Mouse (Mus musculus): ENCODE data around the gene Tbrg1. TPM values are rescaled to one million over a fixed set of nuclear protein-coding genes. Genes with fewer than 3 reads are reported as not detected.

Gene Tbrg1
- polyA plus RNA-seq, 1 experiment from 2014 or later: 162 TPM

GRCm38 (mm10) chr9:37625129-37625528, 32.0 kb downstream of the Tbrg1 start:
- no peak overlapping the region for H3K4me2 ChIP-seq (ENCODE audit: low read depth, low read length)
- H3K36me3 ChIP-seq (ENCODE audit: control insufficient read depth, insufficient read depth, low read length): no peaks in the 10 kb centered on the region
- ATAC-seq (ENCODE audit: insufficient read depth, low FRiP score): no peak
- no peaks in the 10 kb centered on the region for H3K27me3 ChIP-seq (ENCODE audit: control insufficient read depth, insufficient read depth, low read length)
- H3K4me1 ChIP-seq (ENCODE audit: control insufficient read depth, insufficient read depth, low read length): 0 out of 2 replicates have a peak, but pooled peaks cover 2% of the 10 kb centered on the region
- H3K9me3 ChIP-seq (replicated peaks; ENCODE audit: control insufficient read depth, low read length): no peaks in the 10 kb centered on the region
- no peak overlapping the region for H3K27ac ChIP-seq (ENCODE audit: low read length)
- no peak overlapping the region for H3K9ac ChIP-seq (ENCODE audit: low read length)
- 80% methylated on average over 3 of the region's 3 CpGs for WGBS
- H3K4me3 ChIP-seq (replicated peaks; ENCODE audit: low read length): no peak overlapping the region

DNA sequence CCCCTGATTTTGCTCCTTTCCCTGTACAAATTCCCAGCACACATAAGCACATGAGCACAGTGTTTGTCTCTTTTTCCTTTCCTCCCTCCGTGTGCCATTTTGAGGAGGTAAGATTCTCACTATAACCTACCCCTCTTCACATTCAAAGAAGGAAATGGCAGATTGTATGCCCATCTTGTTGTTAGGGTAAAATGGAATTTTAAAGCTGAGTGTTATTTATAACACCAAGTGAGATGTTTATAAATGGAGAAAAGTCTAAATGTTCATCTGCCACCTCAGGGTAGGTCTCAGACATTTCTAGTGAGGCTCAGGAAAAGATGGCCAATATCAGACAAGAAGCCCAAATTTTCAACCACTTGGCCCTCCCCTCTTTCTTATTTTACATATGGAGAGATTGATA, 32.6 kb downstream of the Tbrg1 start:
- Histone ChIP-seq H3K27me3 (ENCODE audit: control insufficient read depth, insufficient read depth, low read length) (no peaks in the 10 kb centered on the region), H3K36me3 (ENCODE audit: control insufficient read depth, insufficient read depth, low read length) (no peaks in the 10 kb centered on the region), H3K4me3 (replicated peaks; ENCODE audit: low read length) (no peak overlapping the region), H3K27ac (ENCODE audit: low read length) (no peak overlapping the region), H3K9me3 (replicated peaks; ENCODE audit: control insufficient read depth, low read length) (no peaks in the 10 kb centered on the region), H3K9ac (ENCODE audit: low read length) (no peak overlapping the region), H3K4me1 (ENCODE audit: control insufficient read depth, insufficient read depth, low read length) (0 out of 2 replicates have a peak, but pooled peaks cover 2% of the 10 kb centered on the region), H3K4me2 (ENCODE audit: low read depth, low read length) (no peak overlapping the region)
- 73% methylated on average over 1 of the region's 1 CpGs for WGBS
- ATAC-seq (ENCODE audit: insufficient read depth, low FRiP score): no peak

DNA sequence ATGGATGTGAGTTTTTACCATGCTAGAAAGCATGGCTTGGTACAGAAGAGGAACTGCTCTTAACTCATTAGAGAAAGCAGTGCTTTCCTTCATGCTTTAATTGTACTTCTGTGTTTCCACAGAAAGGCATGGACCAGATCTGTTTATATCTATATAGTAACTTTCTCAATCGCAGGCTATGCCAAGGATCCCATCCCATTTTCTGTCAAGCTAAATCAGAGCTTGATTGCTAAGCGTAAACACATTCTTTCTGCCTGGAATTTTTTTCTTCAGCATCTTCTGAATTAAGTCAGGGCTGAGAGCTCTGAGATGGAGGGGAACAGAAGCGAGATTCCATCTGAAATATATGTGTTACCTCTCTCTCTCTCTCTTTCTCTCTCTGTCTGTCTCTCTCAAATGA, 33.1 kb downstream of the Tbrg1 start:
- Histone ChIP-seq H3K9me3 (replicated peaks; ENCODE audit: control insufficient read depth, low read length) (no peaks in the 10 kb centered on the region), H3K4me1 (ENCODE audit: control insufficient read depth, insufficient read depth, low read length) (0 out of 2 replicates have a peak, but pooled peaks cover 2% of the 10 kb centered on the region), H3K4me3 (replicated peaks; ENCODE audit: low read length) (no peak overlapping the region), H3K9ac (ENCODE audit: low read length) (no peak overlapping the region), H3K4me2 (ENCODE audit: low read depth, low read length) (no peak overlapping the region), H3K27ac (ENCODE audit: low read length) (no peak overlapping the region), H3K36me3 (ENCODE audit: control insufficient read depth, insufficient read depth, low read length) (no peaks in the 10 kb centered on the region), H3K27me3 (ENCODE audit: control insufficient read depth, insufficient read depth, low read length) (no peaks in the 10 kb centered on the region)
- WGBS: 71% methylated on average over 3 of the region's 3 CpGs
- ATAC-seq (ENCODE audit: insufficient read depth, low FRiP score): no peak

GRCm38 (mm10) chr9:37621290-37621689, 35.8 kb downstream of the Tbrg1 start:
- H3K4me1 ChIP-seq (ENCODE audit: control insufficient read depth, insufficient read depth, low read length): 0 out of 2 replicates have a peak, but pooled peaks cover 2% of the 10 kb centered on the region
- H3K27me3 ChIP-seq (ENCODE audit: control insufficient read depth, insufficient read depth, low read length): no peaks in the 10 kb centered on the region
- WGBS: 82% methylated on average over 6 of the region's 6 CpGs
- no peak for ATAC-seq (ENCODE audit: insufficient read depth, low FRiP score)
- no peak overlapping the region for H3K27ac ChIP-seq (ENCODE audit: low read length)
- H3K4me2 ChIP-seq (ENCODE audit: low read depth, low read length): no peak overlapping the region
- H3K36me3 ChIP-seq (ENCODE audit: control insufficient read depth, insufficient read depth, low read length): no peaks in the 10 kb centered on the region
- no peak overlapping the region for H3K9ac ChIP-seq (ENCODE audit: low read length)
- no peaks in the 10 kb centered on the region for H3K9me3 ChIP-seq (replicated peaks; ENCODE audit: control insufficient read depth, low read length)
- no peak overlapping the region for H3K4me3 ChIP-seq (replicated peaks; ENCODE audit: low read length)

DNA sequence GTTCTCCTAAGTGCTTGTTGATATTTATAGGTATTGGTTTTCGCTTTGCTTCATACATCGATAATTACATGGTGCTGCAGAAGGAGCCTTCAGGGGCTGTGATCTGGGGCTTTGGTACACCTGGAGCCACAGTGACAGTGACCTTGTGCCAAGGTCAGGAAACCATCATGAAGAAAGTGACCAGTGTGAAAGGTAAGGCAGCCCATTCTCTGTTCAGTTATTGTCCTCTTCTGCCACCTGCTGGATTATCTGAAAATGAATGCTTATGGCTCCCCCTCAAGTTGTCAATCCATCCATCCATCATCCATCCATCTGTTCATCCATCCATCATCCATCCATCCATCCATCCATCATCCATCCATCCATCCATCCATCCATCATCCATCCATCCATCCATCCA, 40.3 kb downstream of the Tbrg1 start:
- H3K36me3 ChIP-seq (ENCODE audit: control insufficient read depth, insufficient read depth, low read length): no peaks in the 10 kb centered on the region
- no peak for ATAC-seq (ENCODE audit: insufficient read depth, low FRiP score)
- WGBS: 47% methylated on average over 2 of the region's 2 CpGs
- H3K27me3 ChIP-seq (ENCODE audit: control insufficient read depth, insufficient read depth, low read length): no peaks in the 10 kb centered on the region
- H3K4me1 ChIP-seq (ENCODE audit: control insufficient read depth, insufficient read depth, low read length): peaks cover 9% of the 10 kb centered on the region
- no peak overlapping the region for H3K27ac ChIP-seq (ENCODE audit: low read length)
- H3K9ac ChIP-seq (ENCODE audit: low read length): no peak overlapping the region
- H3K9me3 ChIP-seq (replicated peaks; ENCODE audit: control insufficient read depth, low read length): no peaks in the 10 kb centered on the region
- H3K4me2 ChIP-seq (ENCODE audit: low read depth, low read length): no peak overlapping the region
- H3K4me3 ChIP-seq (replicated peaks; ENCODE audit: low read length): no peak overlapping the region

DNA sequence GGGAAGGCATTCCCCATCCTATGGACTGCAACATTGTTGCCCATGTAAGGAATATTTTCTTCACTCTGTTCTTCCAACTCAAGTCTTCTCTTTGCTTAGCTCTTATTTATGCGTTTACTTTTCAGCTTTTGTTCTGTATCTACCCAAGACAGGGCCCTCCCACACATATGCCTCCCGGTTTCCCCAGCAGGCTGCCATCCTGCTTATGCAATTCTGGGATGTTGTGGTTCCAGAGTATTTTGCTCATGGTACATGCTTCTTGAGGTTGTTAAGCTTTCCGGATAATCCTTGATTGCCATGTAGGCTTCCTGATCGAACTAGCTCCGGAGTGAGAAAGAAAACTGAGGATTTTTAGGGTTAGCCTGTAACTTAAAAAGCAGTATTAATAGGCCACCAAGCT, 41.9 kb downstream of the Tbrg1 start:
- 76% methylated on average over 5 of the region's 5 CpGs for WGBS
- no peaks in the 10 kb centered on the region for H3K36me3 ChIP-seq (ENCODE audit: control insufficient read depth, insufficient read depth, low read length)
- no peak overlapping the region for H3K4me3 ChIP-seq (replicated peaks; ENCODE audit: low read length)
- no peak overlapping the region for H3K4me2 ChIP-seq (ENCODE audit: low read depth, low read length)
- ATAC-seq (ENCODE audit: insufficient read depth, low FRiP score): no peak
- no peak overlapping the region for H3K27ac ChIP-seq (ENCODE audit: low read length)
- H3K27me3 ChIP-seq (ENCODE audit: control insufficient read depth, insufficient read depth, low read length): no peaks in the 10 kb centered on the region
- no peaks in the 10 kb centered on the region for H3K9me3 ChIP-seq (replicated peaks; ENCODE audit: control insufficient read depth, low read length)
- H3K9ac ChIP-seq (ENCODE audit: low read length): no peak overlapping the region
- H3K4me1 ChIP-seq (ENCODE audit: control insufficient read depth, insufficient read depth, low read length): peaks cover 9% of the 10 kb centered on the region

DNA sequence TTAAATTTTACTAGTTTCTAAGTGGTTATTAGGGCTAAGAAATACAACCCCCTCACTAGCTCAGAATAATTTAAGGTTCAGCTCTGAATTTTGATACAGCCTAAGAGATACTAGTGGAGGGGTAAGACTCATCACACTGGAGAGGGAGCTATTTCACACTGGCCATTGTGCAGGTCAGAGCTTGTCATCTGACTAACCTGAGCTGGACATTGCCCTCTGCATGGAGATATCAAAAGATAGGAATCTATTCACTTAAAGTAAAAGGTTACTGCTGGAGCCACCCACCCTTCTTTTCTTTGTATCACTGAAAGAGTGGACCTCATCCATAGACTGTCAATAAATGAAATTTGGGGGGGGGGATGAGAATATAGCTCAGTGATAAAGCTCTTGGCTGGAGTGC, 42.8 kb downstream of the Tbrg1 start:
- H3K27me3 ChIP-seq (ENCODE audit: control insufficient read depth, insufficient read depth, low read length): no peaks in the 10 kb centered on the region
- H3K27ac ChIP-seq (ENCODE audit: low read length): no peak overlapping the region
- H3K4me2 ChIP-seq (ENCODE audit: low read depth, low read length): peak overlapping the region; percentile 59
- no peaks in the 10 kb centered on the region for H3K9me3 ChIP-seq (replicated peaks; ENCODE audit: control insufficient read depth, low read length)
- H3K4me3 ChIP-seq (replicated peaks; ENCODE audit: low read length): peak overlapping the region; percentile 76; the same call in 1 of the 2 replicates
- H3K9ac ChIP-seq (ENCODE audit: low read length): peak overlapping the region; percentile 72; the same call in 1 of the 2 replicates
- no peaks in the 10 kb centered on the region for H3K36me3 ChIP-seq (ENCODE audit: control insufficient read depth, insufficient read depth, low read length)
- 0 out of 2 replicates have a peak, but pooled peaks have one; percentile 8 for ATAC-seq (ENCODE audit: insufficient read depth, low FRiP score)
- peaks cover 9% of the 10 kb centered on the region for H3K4me1 ChIP-seq (ENCODE audit: control insufficient read depth, insufficient read depth, low read length)

DNA sequence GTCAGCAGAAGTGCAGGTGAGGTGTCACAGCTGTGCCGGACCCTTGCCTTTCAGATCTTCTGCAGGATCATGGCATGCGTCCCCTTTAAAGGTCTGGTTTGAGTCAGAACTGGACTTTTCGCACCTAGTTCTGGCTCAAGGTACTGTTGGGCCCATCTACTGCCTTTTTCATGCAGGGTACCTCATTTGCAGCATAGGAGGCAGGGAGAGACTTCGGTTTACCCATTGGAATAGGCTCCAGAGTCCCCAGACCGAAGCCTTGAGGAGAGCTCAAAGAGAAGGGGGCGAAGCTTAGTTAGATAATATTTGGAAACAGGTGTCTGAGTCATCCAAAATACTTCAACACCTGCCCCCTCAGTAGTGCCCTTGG, 43.2 kb downstream of the Tbrg1 start:
- ATAC-seq (ENCODE audit: insufficient read depth, low FRiP score): no peak; the same call in 1 of the 2 replicates
- Histone ChIP-seq H3K27ac (ENCODE audit: low read length) (peak overlapping the region; percentile 59), H3K27me3 (ENCODE audit: control insufficient read depth, insufficient read depth, low read length) (no peaks in the 10 kb centered on the region), H3K9me3 (replicated peaks; ENCODE audit: control insufficient read depth, low read length) (no peaks in the 10 kb centered on the region), H3K36me3 (ENCODE audit: control insufficient read depth, insufficient read depth, low read length) (no peaks in the 10 kb centered on the region), H3K4me1 (ENCODE audit: control insufficient read depth, insufficient read depth, low read length) (peaks cover 9% of the 10 kb centered on the region), H3K4me2 (ENCODE audit: low read depth, low read length) (peak overlapping the region; percentile 59), H3K4me3 (replicated peaks; ENCODE audit: low read length) (peak overlapping the region; percentile 76), H3K9ac (ENCODE audit: low read length) (peak overlapping the region; percentile 72)
- 23% methylated on average over 6 of the region's 6 CpGs for WGBS

DNA sequence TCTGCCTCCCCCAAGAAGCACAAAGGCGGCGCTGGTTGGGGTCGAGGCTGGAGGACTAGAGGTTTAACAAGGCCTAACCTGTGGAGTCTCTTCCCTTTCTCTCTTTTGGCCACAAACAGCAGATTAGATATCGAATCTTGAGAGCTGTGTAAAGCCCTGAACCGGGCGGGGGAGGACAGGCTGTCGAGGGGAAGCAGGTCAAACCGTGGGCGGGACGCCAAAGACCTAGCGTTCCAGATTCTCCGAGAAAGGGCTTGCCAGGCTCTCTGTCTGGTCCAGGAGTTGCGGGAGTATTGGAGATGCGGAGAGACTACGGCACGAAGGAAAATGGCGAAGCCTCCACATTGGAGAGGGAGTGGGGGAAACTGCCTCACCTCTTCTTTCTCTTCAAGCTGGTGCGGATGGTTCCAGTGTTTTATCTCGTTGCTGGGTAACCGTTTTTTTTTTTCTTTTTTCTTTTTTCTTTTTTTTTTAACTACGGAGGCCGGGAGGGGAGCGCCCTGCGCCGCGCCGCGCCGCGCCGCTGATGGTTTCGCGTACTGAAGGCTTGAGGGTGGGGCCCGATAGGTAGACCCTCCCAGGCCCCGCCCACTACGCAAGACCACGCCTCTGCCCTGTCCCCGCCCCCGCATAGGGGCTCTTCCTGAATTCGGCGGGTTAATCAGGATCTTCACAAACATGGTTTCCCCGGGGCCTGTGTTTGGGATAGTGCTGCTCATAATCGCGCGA, 43.8 kb downstream of the Tbrg1 start, which contains the start of gene Spa17:
Gene Spa17 (minus strand): TSS at position 541 of the 729 bp plus-strand sequence.
- ATAC-seq (ENCODE audit: insufficient read depth, low FRiP score): peak; percentile 99
- WGBS: under 1% methylated on average over 45 of the region's 45 CpGs
- Histone ChIP-seq H3K4me2 (ENCODE audit: low read depth, low read length) (peak within 1 kb of the TSS; percentile 59), H3K27ac (ENCODE audit: low read length) (peak within 1 kb of the TSS; percentile 65), H3K9ac (ENCODE audit: low read length) (peak within 1 kb of the TSS; percentile 72), H3K4me3 (replicated peaks; ENCODE audit: low read length) (peak within 1 kb of the TSS; percentile 76), H3K36me3 (ENCODE audit: control insufficient read depth, insufficient read depth, low read length) (no peaks in the 10 kb centered on the region), H3K27me3 (ENCODE audit: control insufficient read depth, insufficient read depth, low read length) (no peaks in the 10 kb centered on the region), H3K9me3 (replicated peaks; ENCODE audit: control insufficient read depth, low read length) (no peaks in the 10 kb centered on the region), H3K4me1 (ENCODE audit: control insufficient read depth, insufficient read depth, low read length) (peaks cover 9% of the 10 kb centered on the region)
